Mouse (Mus musculus) forebrain, embryonic 10.5 days (tissue): Measurements from ENCODE around the gene Ugt1a5. TPM values are rescaled to one million over a fixed set of nuclear protein-coding genes. Genes with fewer than 3 reads are reported as not detected.

Experiments
- DNase-seq: peaks from one replicate; pipeline ENCODE4 v3.0.0-alpha.2; 2017; ENCODE audit warnings: low spot score; ENCODE audit errors: extremely low spot score
- H3K27ac ChIP-seq: fragments of 300-500 bp; sonication (generic); 2 replicates; pipeline ENCODE4 v1.5.1; 2016; ENCODE audit warnings: mild to moderate bottlenecking
- H3K27me3 ChIP-seq: fragments of 300-500 bp; sonication (generic); 2 replicates; pipeline ENCODE4 v1.6.1; 2016; ENCODE audit warnings: mild to moderate bottlenecking; ENCODE audit not compliant: poor library complexity, severe bottlenecking
- H3K36me3 ChIP-seq: fragments of 300-500 bp; sonication (generic); replicated peaks from 2 replicates; pipeline ENCODE4 v1.6.1; 2016; ENCODE audit warnings: mild to moderate bottlenecking, moderate library complexity
- H3K4me1 ChIP-seq: fragments of 300-500 bp; sonication (generic); 2 replicates; pipeline ENCODE4 v1.6.1; 2016
- H3K4me3 ChIP-seq: fragments of 300-500 bp; sonication (generic); 2 replicates; pipeline ENCODE4 v1.5.1; 2016; ENCODE audit warnings: mild to moderate bottlenecking, moderate library complexity
- H3K9me3 ChIP-seq: fragments of 300-500 bp; sonication (generic); 2 replicates; pipeline ENCODE4 v1.6.1; 2016; ENCODE audit warnings: mild to moderate bottlenecking, moderate library complexity
- WGBS: fragments of 180-500 bp; shearing (Covaris S2); methylation state at CpG from one replicate; pipeline ENCODE4 v1.1.7; 2016; 5-methylcytosine and 5-hydroxymethylcytosine counted together
- polyA plus RNA-seq: library from polyadenylated mRNA; unstranded; fragments of >200 nt; fragmentation: Nextera tagmentation; extraction: Ambion mirVana; gene quantifications from 2 replicates; pipeline ENCODE4 v1.2.1, GENCODE M21; 2016

Gene Ugt1a5
- polyA plus RNA-seq, 1 experiment from 2014 or later = not detected

DNA sequence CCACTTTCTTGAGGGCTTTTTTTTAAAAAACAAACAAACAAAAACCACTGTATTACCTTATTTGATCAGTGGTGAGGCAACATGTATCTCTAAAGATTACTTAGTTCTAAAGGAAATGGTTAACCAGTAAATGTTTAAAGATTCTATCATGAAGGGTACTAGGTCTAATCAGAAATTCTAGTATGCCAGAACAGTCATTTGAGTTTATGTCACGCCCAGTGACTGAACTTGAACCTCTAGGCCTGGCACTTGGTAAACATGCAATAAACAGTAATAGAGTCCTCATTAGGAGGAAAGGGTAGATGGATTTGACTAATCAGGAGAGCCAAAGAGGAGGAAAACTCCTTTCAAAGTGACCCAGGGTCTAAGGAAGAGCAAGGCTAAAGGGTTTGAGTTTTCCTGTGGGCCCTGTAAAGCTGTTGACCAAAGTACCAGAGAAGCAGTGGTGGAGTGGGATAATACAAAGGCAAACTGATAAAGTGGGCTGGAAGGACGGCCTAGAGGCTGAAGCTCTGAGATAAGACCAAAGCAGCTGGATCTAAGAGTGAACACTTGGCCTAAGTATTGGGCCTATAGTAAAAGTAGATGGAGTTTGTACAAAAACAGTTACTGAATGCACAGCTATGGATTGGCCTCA, 41.1 kb downstream of the Ugt1a5 start:
- Histone ChIP-seq H3K4me3 (no peak overlapping the region), H3K27ac (no peak overlapping the region), H3K4me1 (peaks cover 11% of the 10 kb centered on the region), H3K36me3 (no peaks in the 10 kb centered on the region; the same call in none of the 2 replicates), H3K27me3 (peaks cover 26% of the 10 kb centered on the region), H3K9me3 (peaks cover 35% of the 10 kb centered on the region)
- WGBS = 81% methylated on average over 2 of the region's 2 CpGs
- no peak for DNase-seq

DNA sequence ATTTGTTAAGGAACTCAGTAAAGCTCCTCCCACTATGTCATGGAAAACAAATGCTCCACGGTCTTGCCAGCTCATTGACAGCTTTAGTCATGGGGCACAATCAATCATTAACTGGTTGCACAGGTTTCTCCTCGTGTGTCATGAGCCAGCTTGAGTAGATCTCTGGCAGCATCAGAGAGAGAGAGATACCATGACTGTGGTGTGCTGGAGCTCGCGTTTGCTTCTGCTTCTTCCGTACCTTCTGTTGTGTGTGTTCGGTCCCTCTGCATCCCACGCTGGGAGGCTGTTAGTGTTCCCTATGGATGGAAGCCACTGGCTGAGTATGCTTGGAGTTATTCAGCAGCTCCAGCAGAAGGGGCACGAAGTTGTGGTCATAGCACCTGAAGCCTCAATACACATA, 46.0 kb downstream of the Ugt1a5 start, which contains the start of gene Ugt1a1:
Gene Ugt1a1, plus strand, starts transcription at position 148 of the 400 bp plus-strand sequence.
- Histone ChIP-seq H3K27me3 (peaks cover 4% of the 10 kb centered on the region), H3K9me3 (peaks cover 54% of the 10 kb centered on the region), H3K36me3 (no peaks in the 10 kb centered on the region), H3K4me1 (no peaks in the 10 kb centered on the region), H3K4me3 (no peak within 1 kb of the TSS), H3K27ac (no peak within 1 kb of the TSS)
- peak; percentile 26 for DNase-seq
- WGBS = 70% methylated on average over 8 of the region's 8 CpGs

DNA sequence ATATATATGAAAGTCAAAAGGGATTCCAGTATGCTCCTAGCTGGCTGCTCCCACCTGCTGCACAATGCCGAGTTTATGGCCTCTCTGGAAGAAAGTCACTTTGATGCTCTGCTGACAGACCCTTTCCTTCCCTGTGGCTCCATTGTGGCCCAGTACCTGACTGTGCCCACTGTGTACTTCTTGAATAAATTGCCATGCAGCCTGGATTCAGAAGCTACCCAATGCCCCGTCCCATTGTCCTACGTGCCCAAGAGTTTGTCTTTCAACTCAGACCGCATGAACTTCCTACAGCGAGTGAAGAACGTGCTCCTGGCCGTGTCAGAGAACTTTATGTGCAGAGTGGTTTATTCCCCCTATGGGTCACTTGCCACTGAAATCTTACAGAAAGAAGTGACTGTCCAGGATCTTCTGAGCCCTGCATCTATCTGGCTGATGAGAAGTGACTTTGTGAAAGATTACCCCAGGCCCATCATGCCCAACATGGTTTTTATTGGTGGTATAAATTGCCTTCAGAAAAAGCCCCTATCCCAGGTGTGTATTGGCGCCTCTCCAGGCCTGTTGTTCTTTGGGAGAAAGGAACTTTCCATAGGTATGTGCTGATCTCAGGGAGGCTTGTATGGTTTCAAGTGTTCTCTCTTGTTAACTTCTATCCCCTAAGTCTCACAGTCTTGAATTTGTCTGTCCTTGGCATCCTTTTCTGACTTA, 46.7 kb downstream of the Ugt1a5 start:
- 63% methylated on average over 8 of the region's 8 CpGs for WGBS

DNA sequence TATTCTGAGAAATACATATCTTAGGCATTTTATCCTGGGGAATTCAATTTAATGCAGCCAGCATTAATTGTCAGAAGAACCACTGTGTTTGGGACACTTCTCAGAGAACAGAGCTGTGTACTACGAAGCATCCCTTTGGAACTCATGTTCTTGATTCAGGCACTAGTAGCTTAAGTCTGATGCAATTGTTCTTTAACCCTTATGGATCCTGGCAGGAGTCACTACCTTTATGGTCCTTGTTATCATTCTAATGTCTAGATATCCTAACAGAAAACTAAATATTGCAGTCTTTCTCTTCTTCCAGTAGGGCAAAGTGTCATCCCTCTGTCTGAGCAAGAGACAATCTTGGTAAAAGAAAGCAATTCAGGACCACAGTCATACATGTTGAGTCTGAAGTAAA, 47.2 kb downstream of the Ugt1a5 start:
- no peaks in the 10 kb centered on the region for H3K36me3 ChIP-seq
- H3K9me3 ChIP-seq = peaks cover 54% of the 10 kb centered on the region
- no peaks in the 10 kb centered on the region for H3K4me1 ChIP-seq
- no peaks in the 10 kb centered on the region for H3K27me3 ChIP-seq
- no peak overlapping the region for H3K4me3 ChIP-seq
- WGBS = 83% methylated on average over 1 of the region's 1 CpGs
- H3K27ac ChIP-seq = no peak overlapping the region
- no peak for DNase-seq

More for the DNA sequence above, 46.7 kb downstream of the Ugt1a5 start:
- peak; percentile 31 for DNase-seq
- H3K4me1 ChIP-seq = no peaks in the 10 kb centered on the region
- H3K27me3 ChIP-seq = no peaks in the 10 kb centered on the region
- no peaks in the 10 kb centered on the region for H3K36me3 ChIP-seq
- H3K4me3 ChIP-seq = no peak overlapping the region
- H3K9me3 ChIP-seq = peaks cover 54% of the 10 kb centered on the region
- no peak overlapping the region for H3K27ac ChIP-seq

DNA sequence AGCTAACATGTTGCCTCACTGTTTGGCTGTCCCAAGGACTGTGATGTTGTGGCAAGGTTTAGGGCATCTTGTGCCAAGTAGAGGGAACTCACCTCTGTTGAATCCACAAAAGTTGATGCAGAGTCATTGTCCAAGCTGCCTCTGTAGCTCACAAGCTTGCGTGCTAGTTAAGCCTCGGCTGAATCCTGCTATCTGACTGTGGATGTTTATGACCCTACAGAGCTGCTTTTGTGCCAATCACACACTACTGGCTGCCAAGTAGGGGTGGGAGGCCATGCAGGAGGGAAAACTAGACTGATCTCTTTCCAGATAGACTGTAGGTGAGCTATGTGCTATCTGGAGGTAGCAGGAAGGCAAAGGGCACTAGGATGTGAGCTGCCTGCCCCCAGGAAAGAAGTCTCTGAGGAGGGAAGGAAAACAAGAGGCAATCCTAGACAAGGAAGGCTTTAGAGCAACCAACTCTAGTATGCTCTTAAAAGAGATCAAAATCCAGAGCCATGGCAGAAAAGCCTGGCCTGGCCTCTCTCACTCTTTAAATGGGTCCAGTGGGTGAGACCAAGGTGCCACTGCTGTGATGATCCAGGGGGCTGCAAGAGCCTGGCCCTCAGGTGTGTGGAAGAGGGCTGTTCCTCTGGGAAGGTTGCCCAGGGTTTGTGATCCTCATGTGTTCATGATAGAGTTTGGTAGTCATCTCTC, 48.1 kb downstream of the Ugt1a5 start:
- WGBS = 88% methylated on average over 2 of the region's 2 CpGs
- peaks cover 54% of the 10 kb centered on the region for H3K9me3 ChIP-seq

DNA sequence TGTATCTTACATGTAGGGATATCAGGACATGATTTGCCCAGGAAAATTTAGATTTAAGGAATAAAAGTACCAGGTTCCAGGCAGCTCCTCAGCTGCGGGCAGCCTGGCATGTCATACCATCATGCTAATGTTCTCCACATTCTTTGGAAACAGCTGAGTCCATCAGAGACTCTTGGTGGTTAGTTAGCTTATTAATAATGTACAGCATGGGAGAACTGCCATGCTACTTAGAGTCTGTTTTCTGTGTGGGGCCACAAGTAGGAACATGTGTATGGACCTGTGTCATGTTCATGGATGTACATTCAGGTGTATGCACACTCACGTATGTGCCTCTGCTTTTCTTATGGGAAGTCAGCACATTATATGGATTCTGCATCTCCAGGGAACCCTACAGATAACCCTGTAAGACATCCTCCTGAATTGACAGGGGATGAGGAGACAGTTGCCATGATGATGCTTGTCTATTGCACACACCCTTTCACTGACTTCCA, 48.7 kb downstream of the Ugt1a5 start:
- Histone ChIP-seq H3K36me3 (no peaks in the 10 kb centered on the region), H3K27me3 (no peaks in the 10 kb centered on the region), H3K4me1 (no peaks in the 10 kb centered on the region), H3K27ac (no peak overlapping the region), H3K4me3 (no peak overlapping the region), H3K9me3 (peaks cover 54% of the 10 kb centered on the region)
- 81% methylated on average over 2 of the region's 2 CpGs for WGBS
- DNase-seq = peak; percentile 14

More for the DNA sequence above, 48.1 kb downstream of the Ugt1a5 start:
- H3K4me1 ChIP-seq = no peaks in the 10 kb centered on the region
- DNase-seq = peak; percentile 21
- H3K4me3 ChIP-seq = no peak overlapping the region
- no peaks in the 10 kb centered on the region for H3K36me3 ChIP-seq
- no peak overlapping the region for H3K27ac ChIP-seq
- H3K27me3 ChIP-seq = no peaks in the 10 kb centered on the region

DNA sequence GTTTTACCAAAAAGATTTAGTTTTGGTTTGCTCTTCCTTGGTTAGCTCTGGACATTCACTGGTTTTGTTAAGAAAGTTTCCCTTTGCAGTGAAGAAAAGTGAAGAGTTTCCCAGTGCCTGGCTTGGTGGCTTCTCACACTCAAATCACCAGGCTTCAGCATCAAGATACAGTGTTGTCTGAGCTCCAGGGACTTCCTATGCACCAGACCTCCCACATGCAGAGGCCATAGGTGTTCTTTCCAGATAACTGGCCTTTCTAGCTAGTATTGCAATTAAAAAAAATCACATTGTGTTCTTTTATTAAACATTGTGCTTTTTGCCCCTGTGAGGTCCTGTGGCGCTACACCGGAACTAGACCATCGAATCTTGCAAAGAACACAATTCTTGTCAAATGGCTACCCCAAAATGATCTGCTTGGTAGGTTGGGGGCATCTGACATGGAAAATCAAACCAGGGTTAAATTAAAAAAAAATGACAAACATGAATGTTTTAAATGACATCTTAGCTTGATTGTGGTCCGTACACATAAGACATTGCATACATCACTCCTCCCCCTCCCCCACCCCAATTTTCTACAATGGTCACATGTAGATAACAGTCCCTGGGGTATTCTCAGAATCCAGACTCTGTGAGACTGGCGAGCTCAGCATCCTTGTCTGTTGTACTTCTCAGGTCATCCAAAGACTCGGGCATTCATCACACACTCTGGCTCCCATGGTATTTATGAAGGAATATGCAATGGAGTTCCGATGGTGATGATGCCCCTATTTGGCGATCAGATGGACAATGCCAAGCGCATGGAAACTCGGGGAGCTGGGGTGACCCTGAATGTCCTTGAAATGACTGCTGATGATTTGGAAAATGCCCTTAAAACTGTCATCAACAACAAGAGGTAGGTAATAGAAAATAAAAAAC, 49.9 kb downstream of the Ugt1a5 start:
- peak; percentile 30 for DNase-seq
- Histone ChIP-seq H3K4me1 (no peaks in the 10 kb centered on the region), H3K27me3 (no peaks in the 10 kb centered on the region), H3K36me3 (no peaks in the 10 kb centered on the region), H3K4me3 (no peak overlapping the region), H3K9me3 (peaks cover 51% of the 10 kb centered on the region; the same call in 1 of the 2 replicates), H3K27ac (no peak overlapping the region)
- WGBS = 73% methylated on average over 10 of the region's 10 CpGs

DNA sequence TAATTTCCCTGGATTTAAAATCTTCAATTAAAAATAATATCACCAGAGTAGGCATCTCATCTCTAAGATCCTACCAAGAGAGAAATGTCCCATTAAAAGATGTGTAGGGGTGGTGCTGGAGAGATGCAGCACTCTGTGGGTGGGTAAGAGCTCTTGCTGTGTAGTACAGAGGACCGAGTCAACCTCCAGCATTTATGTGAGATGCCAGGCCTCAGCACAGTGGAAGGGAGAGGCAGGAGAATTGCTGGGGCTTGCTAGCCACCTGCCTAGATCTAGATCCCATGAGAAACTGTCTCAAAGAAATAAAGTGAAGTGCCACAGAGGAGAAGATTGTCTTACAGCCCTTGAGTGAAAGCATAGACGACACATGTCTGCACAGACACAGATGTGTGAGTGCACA, 50.7 kb downstream of the Ugt1a5 start:
- Histone ChIP-seq H3K4me3 (no peak overlapping the region), H3K27me3 (no peaks in the 10 kb centered on the region), H3K4me1 (no peaks in the 10 kb centered on the region), H3K36me3 (no peaks in the 10 kb centered on the region), H3K9me3 (peaks cover 47% of the 10 kb centered on the region; the same call in 1 of the 2 replicates), H3K27ac (no peak overlapping the region)
- peak; percentile 25 for DNase-seq
- WGBS = 60% methylated on average over 2 of the region's 2 CpGs

DNA sequence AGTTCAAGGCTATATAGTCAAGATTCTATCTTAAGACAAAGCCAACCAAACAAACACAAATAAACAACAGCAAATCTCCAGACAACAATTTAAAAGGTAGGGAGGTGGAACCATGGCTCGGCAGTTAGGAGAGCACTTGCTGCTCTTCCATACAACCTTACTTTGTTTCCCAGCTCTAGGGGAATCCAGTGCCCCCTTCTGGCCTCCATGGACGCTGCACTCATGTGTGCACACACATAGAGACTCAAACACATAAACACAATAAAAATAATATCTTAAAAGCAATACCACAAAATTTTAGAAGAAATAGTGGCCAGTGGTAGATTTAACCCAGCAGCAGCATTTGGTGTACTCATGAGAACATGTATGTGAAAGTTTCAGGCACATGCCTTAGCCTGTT, 51.3 kb downstream of the Ugt1a5 start:
- no peaks in the 10 kb centered on the region for H3K27me3 ChIP-seq
- no peaks in the 10 kb centered on the region for H3K4me1 ChIP-seq
- no peak overlapping the region for H3K4me3 ChIP-seq
- no peaks in the 10 kb centered on the region for H3K36me3 ChIP-seq
- 66% methylated on average over 2 of the region's 2 CpGs for WGBS
- H3K27ac ChIP-seq = no peak overlapping the region
- DNase-seq = peak; percentile 15
- peaks cover 41% of the 10 kb centered on the region for H3K9me3 ChIP-seq

DNA sequence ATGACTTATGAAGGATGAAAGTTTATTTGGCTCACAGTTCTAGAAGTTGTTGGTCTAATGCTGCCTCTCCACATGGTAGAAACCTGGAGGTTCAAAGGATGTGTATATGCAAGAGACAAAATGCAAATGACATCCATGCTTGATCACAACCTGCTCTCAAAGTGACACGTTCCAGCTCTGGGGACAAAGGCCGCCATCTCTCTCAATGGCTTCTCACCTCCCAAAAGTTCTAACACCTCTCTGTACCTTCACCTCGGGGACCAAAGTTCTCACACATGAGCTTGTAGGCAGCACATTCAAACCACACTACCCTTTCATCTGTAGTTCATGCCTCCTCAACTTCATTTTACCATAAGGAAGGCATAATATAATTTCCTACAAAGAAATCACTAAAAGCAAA, 51.8 kb downstream of the Ugt1a5 start:
- WGBS = 42% methylated on average over 3 of the region's 3 CpGs
- peak; percentile 20 for DNase-seq
- H3K27ac ChIP-seq = no peak overlapping the region
- peaks cover 37% of the 10 kb centered on the region for H3K9me3 ChIP-seq
- no peaks in the 10 kb centered on the region for H3K27me3 ChIP-seq
- H3K4me3 ChIP-seq = no peak overlapping the region
- H3K36me3 ChIP-seq = no peaks in the 10 kb centered on the region
- H3K4me1 ChIP-seq = no peaks in the 10 kb centered on the region

DNA sequence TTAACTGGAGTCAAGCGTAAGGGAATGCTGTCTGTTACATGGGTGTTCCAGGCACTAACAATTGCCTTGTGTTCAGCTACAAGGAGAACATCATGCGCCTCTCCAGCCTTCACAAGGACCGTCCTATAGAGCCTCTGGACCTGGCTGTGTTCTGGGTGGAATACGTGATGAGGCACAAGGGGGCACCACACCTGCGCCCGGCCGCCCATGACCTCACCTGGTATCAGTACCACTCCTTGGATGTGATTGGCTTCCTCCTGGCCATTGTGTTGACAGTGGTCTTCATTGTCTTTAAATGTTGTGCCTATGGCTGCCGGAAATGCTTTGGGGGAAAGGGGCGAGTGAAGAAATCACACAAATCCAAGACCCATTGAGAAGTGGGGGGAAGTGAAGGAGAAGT, 52.2 kb downstream of the Ugt1a5 start:
- Histone ChIP-seq H3K4me1 (no peaks in the 10 kb centered on the region), H3K27me3 (no peaks in the 10 kb centered on the region), H3K9me3 (peaks cover 32% of the 10 kb centered on the region), H3K36me3 (no peaks in the 10 kb centered on the region), H3K4me3 (no peak overlapping the region), H3K27ac (no peak overlapping the region)
- 75% methylated on average over 9 of the region's 9 CpGs for WGBS
- DNase-seq = peak; percentile 35

DNA sequence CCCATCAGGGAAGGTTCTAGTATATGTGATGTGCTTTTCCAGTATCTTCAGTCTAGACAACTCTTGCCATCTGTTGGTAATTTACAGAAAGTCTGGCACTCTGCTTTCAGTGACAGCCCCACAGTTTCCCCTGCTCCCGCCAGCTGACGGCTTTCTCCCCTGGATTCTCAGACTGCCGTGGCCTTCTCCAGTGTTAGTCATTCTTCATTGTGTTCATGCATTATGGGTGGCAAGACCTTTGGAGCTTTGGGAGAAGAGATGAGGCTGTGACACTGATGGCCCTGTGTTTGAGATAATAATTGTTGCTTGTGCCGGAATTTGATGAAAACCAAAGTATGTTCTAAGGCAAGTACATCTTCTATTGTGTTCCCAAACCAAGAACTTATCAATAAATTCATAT, 52.8 kb downstream of the Ugt1a5 start:
- peaks cover 26% of the 10 kb centered on the region for H3K9me3 ChIP-seq
- H3K4me1 ChIP-seq = no peaks in the 10 kb centered on the region
- H3K4me3 ChIP-seq = no peak overlapping the region
- no peaks in the 10 kb centered on the region for H3K27me3 ChIP-seq
- no peaks in the 10 kb centered on the region for H3K36me3 ChIP-seq
- DNase-seq = peak; percentile 20
- H3K27ac ChIP-seq = no peak overlapping the region
- WGBS = 53% methylated on average over 4 of the region's 4 CpGs
